Mouse (Mus musculus): ENCODE measurements around the gene Nenf.
A peak's percentile ranks its signal among the peaks of the same experiment; 100 is the strongest.

The Nenf gene

DNA sequence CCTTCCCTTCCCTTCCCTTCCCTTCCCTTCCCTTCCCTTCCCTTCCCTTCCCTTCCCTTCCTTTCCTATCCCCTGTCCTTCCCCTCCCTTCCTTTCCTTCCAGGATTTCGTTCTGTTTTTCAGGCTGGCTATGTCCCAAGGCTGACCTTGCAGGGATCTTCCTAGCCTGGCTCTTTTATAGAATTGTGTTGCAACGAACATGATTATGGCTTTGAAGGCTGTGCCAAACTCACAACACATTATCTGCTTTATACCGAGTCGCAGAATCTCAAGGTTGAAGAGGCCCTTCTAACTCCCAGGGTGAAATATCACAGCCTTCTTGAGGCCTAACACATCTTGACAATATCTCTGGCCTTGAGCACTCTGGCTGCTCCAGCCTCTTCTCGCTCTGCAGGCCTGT is 692 bp upstream of the Nenf start:
- DNase-seq, result peak in 1 of 2 experiments; percentile 24

DNA sequence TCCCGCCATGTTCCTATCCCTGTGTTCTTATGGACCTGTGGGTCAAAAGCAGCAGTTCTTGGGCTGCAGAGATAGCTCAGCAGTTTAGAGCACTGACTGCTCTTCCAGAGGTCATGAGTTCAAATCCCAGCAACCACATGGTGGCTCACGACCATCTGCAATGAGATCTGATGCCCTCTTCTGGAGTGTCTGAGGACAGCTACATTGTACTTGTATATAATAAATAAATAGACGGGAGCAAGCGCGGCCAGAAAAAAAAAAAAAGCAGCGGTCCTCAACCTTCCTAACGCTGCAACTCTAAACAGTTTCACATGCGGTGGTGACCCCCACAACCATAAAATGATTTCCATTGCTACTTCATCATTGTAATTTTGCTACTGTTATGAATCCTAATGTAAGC is 1.2 kb downstream of the Nenf start:
- no peak for DNase-seq

DNA sequence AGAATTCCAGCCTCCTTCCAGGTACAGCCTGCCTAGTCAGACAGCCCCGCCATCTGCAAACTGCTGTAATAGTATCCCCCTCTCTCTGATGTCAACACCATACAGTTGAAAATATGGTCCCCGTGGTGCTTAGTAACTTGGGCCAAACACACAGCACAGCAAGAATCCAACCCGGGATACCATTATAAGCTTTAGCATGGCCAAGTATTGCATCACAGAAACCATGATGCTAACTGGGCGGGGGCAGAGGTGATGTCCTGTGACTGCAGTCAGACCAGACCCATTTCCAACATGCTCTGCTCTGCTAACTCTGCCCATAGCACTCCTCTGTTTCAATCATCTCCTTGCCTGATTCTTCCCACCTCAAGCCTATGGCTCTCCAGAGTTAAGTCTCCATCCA is 4.1 kb downstream of the Nenf start:
- no peak for DNase-seq

DNA sequence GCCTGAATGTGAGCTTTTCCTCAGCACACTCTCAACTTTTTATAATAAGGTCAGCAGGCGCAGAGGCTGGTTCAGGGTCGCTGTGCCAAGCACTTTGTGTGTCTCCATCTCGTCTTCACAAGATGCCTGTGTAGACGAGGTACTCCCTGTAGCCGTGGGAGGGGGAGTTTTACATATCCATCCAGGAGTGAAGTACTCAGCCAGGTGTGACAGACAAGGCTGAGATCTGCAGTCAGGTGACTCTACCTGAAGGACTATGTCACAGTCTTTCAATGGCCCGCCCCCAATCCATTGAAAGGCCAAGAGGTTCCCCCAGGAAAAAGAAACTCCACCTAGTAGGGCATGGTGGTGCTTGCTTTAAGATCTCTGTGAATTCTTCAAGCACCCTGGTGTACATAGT is 4.8 kb downstream of the Nenf start:
- DNase-seq, result no peak

DNA sequence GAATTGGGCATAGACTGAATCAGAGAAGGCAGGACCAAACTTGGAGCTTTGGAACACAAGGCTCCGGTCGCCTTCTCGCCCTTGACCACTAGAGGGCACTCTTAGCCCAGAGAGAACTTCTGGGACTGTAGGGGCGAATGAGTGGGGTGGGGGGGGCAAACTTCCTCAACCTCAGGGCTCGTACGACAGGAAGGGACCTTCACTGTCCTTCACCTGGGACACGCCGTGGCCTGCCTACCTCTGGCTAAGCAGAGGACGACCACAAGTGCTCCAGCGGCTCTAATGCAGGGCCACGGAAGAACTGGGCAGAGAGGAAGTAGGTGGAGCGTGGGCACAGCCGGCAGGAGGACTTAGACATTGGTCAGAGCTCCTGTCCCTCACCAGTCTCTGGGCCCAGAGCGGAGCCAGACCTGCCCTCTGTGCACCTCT is 5.5 kb downstream of the Nenf start:
- DNase-seq, result peak; percentile 90 to 93

DNA sequence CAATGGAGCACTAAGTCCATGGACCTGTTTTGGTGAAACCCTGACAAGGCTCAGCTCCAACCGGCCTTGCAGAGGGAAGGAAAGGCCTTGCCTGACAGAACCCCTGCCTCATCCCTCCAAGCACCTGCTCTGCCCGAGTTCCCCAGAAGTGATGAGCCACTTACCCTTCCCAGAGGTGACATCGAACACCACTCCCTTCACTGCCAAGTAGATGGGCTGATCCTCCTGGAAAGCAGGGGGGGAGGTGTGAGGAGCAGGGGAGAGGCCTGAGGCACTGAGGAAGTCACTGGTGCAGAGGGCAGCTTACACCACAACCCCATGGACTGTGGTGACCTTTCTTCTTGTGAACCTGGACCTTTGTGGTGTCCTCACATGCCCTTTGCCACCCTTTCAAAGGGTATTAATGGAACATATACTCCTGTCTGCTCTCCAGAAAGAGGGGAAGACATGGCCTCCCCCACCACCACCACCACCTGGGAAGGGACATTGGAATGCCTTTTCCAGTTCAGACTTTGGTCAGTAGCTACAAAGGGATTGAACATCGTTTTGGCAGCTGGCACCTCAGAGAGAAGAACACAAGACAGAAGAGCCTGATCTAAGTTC is 6.6 kb downstream of the Nenf start:
- DNase-seq, result no peak

DNA sequence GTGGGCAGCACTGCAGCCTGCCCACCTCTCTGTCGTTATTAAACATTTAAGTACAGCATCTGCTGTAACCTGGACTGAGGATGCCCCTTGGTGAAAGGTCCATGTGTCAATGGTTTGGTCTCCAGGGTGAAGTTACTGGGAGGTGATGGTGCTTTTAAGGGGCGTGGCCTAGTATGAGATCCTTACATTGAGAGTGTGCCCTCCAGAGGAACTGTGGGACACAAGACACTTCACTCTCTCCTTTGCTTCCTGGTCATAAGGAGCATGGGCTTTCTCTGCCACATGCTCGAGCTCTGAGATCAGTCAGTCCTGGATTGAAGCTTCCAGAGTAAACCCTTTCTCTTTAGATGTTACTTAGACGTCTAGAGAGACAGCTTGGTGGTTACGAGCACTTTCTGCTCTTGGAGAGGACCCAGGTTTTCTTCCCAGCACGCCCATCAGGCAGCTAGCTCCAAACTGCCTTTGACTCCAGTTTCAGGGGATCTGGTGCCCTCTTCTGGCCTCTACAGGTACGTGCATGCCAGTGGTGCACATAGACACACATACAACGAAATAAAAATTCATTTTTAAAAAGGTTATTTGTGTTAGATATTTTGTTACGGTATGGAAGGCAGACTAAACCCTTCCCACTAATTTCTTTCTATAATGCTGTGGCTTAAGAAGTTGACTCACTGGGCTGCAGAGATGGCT is 10.1 kb downstream of the Nenf start:
- DNase-seq, result no peak

DNA sequence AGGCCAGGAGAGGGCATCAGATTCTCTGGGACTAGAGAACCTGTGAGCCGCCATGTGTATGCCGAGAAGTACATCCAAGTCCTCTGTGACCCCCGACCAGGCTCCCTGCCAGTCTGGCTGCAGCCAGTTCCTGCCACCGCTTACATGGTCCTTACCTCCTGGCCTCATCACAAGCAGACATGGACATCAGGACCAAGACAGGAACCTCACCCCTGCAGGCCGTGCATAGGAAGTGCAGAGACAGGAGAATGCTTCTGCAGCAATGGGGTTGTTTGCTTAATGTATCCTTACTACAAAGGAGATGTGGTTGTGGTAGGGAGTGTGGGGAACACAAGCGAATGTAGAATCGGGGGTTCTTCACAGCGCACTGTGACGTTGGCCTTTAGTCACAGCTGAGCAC is 11.7 kb downstream of the Nenf start:
- DNase-seq, result no peak

DNA sequence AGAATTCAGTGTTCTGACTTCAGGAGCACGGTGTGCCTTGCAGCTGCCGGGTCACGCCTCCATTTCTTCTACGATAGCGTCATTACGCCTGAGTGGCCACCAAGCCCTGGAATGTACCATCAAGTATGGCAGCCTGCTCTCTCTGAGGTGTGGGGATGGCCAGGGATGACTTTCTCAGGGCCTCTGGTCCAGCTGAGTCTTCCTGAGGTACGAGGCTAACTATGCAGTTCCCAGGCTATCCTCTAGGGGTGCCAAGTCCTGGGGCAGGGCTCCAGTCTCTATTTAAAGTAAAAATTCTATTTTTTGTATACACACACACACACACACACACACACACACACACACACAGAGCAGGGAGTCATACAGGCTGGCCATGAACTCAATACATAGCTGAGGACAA is 12.4 kb downstream of the Nenf start:
- DNase-seq, result peak in 1 of 2 experiments; percentile 51

DNA sequence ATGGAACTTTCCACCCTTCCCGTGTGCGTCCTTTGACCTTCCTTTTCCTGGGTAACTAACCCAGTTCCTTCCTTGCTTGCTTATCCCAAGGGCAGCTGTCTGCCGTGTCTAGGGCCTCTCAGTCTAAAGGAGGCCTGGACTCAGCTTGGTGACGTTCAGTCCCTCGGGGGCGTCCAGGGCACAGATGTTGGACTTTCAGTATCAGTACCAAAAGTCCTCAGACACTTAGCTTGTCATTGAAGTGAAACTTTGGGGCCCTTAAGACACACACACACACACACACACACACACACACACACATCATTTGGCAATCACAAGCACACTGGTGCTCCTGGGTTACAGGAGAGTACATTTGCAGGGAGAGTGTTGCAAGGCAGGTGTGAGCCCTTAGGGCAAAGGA is 13.8 kb downstream of the Nenf start:
- DNase-seq, result no peak

DNA sequence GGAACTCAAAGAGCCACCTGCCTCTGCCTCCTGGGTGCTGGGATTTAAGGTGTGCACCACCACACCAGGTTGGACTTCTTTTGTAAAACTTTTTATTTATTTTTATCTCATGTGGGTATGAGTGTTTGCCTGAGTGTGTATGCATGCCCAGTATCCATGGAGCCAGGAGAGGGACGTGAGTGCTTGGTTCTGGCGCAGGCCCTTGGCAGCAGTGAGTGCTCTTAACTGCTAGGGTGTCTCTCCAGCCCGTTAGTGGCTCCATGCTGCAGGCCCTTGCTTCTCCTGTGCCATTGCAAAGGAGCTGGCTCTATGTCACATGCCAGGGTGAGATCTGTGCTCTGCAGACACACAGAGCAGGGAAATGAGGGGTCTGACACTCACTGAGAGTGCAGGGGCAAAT is 14.3 kb downstream of the Nenf start:
- DNase-seq, result no peak

DNA sequence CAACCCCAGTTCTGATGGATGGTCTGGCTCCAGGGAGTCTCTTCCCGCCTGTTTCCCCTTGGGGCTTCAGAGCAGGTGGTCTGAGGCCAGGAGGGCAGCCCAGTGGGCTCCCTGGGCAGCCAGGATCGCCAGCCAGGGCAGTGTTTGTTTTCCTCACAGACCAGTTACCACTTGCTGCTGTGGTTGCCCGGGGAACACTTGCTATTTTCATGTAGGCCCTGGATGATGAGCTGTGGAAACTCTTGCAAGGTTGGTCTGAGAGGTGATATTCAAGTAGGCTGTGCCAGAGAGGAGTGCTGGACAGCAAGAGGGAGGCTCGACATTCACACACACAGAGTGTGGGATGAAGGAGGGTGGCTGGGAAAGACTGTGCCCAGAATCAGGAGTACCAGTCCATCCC is 16.1 kb downstream of the Nenf start:
- DNase-seq, result no peak

DNA sequence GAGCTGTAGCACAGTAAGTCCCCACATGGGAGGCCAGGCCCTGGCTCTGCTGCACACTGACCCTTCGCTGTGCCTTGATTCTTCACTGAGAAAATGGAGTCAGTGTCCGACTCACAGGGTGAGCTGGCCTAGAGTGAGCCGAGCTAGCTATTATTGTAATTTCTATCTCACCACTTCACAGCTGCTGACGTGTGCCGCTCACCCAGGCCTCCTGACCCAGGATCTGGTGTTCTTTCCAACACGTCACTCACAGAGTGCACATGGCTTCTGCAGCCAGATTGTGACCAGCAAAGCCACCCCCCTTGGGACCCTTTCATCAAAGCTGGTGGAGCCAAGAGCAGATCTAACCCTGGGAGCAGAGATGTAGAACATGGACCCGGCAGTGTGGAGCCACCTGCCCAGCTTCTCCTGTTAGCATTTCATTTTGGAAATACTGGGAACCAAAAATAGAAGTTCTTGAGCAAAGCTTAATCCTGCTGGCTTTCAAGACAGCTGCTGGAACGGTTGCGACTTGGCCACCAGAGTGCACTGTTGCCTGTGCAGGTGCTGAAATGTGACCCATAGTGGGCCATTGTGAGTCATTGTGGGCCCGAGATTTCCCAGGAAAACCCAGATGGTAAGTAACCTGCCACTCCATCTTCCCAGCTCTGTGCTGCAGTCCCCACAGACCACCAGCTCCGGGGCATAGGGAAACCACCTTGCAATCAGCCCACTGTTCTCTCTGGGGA is 18.6 kb downstream of the Nenf start:
- peak; percentile 30 to 60 for DNase-seq

DNA sequence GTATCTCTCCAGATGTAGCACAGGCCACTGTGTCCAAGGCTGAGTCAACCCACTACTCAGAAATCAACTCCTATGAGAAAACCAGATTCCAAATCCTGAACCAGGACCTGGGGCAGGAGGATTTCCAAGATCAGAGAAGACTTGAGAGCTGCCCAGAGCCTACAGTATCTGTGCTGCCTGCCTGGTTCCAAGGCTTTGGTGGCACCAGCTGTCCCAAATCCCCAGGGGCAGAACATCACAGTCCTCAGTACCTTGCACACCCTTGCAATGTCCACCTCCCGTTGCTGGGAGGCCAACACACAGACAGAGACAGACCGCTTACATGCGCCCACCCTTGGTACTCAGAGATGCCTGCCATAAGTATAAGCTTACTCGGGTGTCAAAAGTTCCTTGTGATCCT is 19.7 kb downstream of the Nenf start:
- no peak for DNase-seq

DNA sequence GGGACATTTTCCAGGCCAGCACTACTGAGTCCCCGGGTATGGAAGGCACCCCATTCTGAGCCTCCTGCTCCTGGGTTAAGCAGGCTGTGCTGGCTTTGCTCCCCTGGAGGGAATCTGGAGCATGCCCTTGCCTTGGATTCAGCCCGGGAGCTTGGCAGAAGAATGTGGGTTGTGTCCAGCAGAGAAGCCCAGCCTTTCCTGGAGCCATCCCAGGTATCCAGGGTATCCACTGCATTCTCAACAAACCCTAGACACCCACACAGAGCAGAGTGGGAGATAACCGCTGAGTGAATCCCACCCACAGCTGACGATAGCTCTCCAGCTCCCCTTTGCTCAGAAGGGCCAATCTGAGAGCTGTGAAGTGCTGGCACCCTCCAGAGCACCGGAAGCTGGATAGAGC is 21.5 kb downstream of the Nenf start:
- peak; percentile 38 to 45 for DNase-seq

DNA sequence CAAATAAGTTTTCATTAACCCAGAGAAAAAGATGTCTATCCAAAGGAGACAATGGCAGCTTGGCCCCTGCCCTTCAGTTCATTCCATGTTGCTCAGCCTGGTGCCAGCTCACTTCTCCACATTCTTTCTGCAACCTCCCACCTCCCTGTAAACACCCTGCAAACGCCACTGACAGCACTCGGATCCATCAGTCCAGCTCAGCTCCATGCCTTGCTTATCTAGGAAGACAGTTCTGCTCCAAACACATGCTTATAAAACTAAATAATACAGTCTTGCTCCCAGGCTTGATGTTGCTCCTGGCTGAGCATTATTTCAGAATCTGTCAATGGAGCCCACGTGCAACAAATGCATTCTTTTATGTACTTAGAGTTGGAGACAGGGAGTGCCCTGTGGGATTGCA is 22.2 kb downstream of the Nenf start:
- DNase-seq, result no peak

DNA sequence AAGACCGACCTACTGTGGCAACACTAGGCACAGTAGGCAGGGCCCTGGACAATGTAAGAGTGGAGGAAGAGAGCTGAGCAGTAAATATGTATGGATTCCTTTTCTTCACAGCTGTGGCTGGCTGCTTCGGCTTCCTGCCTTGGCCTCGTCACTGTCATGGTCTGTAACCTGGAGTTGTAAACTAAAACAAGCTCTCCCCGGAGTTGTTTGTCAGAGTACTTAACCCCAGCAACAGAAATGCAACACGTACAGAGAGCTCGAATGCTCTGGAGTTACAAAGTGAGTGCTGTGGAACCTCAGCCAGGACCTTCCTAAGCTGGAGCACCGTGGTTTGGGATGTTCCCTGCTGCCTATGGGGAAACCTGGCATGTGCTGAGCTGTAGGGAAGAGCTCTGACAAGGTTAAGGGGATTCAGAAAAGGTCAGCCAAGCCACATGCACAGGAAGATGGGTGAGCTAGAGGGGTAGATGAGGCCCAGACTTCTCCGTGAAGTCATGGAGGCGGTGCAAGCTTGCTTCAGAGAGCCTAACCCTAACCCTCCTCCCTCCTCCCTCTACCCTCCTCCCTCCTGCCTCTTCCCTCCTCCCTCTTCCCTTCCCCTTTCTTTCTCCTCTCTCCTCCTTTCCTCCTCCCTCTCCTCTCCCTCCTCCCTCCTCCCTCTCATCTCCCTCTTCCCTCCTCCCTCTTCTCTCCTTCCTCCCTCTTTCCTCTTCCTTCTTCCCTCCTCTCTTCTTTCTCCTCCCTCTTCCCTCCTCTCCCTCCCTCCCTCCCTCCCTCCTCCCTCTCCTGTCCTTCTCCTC is 23.8 kb downstream of the Nenf start:
- no peak for DNase-seq

DNA sequence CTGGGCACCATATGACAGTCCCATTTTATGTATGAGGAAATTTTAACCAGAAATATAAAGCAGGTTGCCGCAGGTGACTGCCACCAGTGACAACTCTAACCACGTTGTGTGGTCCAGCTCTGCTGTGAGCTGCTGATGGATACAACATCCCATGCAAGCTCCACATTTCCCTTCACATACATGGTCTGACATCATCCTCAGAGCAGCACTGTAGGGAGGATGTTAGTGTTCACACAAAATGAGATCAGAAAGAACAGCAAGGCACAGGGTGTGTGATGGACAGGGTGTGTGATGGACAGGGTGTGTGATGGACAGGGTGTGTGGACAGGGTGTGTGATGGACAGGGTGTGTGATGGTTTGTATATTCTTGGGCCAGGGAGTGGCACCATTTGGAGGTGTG is 24.9 kb downstream of the Nenf start:
- no peak for DNase-seq

DNA sequence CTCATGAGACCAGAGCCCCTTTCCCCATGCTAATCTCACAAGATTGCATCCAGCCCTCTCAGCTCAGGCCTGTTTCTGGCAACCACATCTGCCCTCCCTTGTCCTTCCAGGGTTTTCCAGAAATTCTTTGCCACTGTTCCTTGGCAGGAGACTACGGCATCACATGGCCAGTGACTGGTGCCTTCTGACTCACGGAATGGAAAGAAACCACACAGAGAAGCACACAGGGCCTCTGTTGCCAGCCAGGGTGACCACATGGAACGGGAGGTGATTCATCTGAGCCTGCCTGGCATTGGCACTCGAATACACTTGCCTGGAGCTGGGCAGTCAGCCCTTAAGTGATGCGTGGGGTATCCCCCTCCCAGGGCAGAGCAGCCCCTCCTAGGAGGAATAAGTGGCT is 25.6 kb downstream of the Nenf start:
- peak; percentile 57 to 65 for DNase-seq

DNA sequence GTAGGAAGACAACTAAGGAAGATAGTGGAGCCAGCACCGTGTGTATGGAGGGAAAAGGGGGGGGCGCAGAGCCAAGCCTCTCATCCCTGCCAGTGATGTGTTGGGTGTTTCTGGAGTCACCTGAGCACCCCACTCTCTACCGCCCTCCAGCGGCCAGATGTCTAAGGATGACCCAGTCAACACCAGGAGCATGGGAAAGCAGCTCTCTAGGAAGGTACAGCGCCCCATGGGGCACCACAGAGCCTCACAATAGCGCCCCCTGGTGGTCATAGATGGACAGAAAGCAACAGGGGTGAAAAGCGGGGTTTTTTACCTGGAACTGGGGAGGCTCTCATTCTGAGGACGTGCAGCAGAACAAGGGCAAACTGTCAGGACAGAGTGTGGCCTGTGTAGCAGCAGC is 29.2 kb downstream of the Nenf start:
- DNase-seq, result peak; percentile 21 to 60

DNA sequence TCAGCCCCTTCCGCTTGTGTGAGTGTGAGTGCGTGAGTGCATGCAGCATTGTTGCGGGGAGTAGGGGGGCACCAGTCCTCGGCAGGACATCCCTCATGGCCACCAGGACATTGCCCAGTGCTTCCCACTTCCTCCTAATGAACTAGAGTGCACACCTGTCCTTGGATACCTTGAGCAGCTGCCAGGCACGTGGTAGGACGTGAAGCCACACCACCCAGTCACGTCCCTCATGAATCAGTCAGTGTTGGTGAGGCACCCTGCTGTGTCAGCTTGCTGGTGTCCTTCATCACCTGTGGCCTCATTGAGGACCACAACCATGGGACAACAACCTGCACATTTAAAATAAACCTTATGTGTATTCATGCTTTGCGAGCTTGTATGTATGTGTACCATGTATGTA is 33.5 kb downstream of the Nenf start:
- DNase-seq, result no peak

DNA sequence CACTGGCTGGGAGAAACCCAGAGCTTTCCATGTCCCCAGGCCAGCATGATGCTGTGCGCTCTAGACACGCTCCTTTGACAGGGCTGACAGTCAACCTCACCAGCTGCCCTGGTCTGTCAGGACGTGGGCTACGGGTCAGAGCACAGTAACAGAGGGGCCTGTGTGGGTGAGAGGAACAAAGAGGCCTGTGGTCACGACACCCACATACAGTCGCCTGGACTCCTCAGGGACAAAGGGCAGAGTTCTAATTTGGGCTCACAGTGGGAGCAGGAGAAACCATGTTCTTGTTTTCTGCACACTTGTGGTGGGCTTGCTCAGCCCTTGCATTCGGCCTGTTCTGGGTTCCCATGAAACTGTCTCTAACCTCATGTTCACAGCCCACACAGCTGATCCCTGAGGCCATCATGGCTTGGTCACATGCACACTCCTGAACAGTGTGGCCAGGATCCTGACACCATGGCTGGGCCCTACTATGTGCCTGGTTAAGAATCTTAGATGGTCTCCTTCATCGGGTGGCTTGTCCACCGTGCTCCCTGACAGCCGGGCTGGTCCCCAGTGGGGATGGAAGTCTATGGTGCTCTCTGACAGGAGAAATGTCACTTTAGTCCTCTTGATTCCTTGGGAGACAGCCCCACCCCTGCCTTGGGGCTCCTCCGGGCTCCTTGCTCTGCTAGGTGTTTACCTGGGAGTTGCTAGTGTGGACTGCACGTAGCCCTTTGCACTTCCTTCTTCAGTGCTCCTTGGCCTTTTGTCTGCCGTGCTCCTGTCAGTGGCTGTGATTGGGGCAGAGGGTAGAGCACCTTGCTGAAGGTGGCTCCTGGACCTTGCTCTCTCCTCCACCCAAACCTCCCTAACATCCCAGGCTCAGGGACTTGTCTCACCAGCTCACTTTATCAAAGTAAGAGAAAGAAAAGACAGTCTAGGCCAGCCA is 34.6 kb downstream of the Nenf start:
- DNase-seq, result no peak
